Mouse (Mus musculus): Measurements from ENCODE around the gene Ddx18.

Ddx18 gene

GRCm38 (mm10) chr1:121567521-121568489, at the start of gene Ddx18:
TSS of gene Ddx18 (minus strand) at chr1:121567989.
- DNase-seq: peak; percentile 96

GRCm38 (mm10) chr1:121608000-121608399, 40.2 kb upstream of the Ddx18 start:
- no peak for DNase-seq

- DNase-seq: no peak
Observed at GRCm38 (mm10) chr1:121605118-121605517, 37.3 kb upstream of the Ddx18 start.

GRCm38 (mm10) chr1:121601893-121602292, 34.1 kb upstream of the Ddx18 start:
- DNase-seq: no peak

- no peak for DNase-seq
Observed at GRCm38 (mm10) chr1:121601084-121601483, 33.3 kb upstream of the Ddx18 start.

GRCm38 (mm10) chr1:121598421-121598820, 30.6 kb upstream of the Ddx18 start:
- no peak for DNase-seq

GRCm38 (mm10) chr1:121596951-121597625, 29.3 kb upstream of the Ddx18 start:
- DNase-seq: no peak

- no peak for DNase-seq
Observed at GRCm38 (mm10) chr1:121584838-121585237, 17.0 kb upstream of the Ddx18 start.

GRCm38 (mm10) chr1:121581133-121581855, 13.5 kb upstream of the Ddx18 start:
- DNase-seq: no peak

GRCm38 (mm10) chr1:121577491-121577890, 9.7 kb upstream of the Ddx18 start:
- DNase-seq: no peak

- DNase-seq: no peak
Observed at GRCm38 (mm10) chr1:121570522-121570921, 2.7 kb upstream of the Ddx18 start.

- DNase-seq: no peak
Observed at GRCm38 (mm10) chr1:121557861-121558260, 9.9 kb downstream of the Ddx18 start.

- no peak for DNase-seq
Observed at GRCm38 (mm10) chr1:121551457-121551835, 16.3 kb downstream of the Ddx18 start.

- no peak for DNase-seq
Observed at GRCm38 (mm10) chr1:121550801-121551456, 16.9 kb downstream of the Ddx18 start.

- no peak for DNase-seq
Observed at GRCm38 (mm10) chr1:121549456-121549855, 18.3 kb downstream of the Ddx18 start.

GRCm38 (mm10) chr1:121548667-121549066, 19.1 kb downstream of the Ddx18 start:
- no peak for DNase-seq

GRCm38 (mm10) chr1:121546844-121547243, 20.9 kb downstream of the Ddx18 start:
- no peak for DNase-seq

- no peak for DNase-seq
Observed at GRCm38 (mm10) chr1:121540361-121540760, 27.4 kb downstream of the Ddx18 start.

- no peak for DNase-seq
Observed at GRCm38 (mm10) chr1:121531439-121531838, 36.4 kb downstream of the Ddx18 start.

GRCm38 (mm10) chr1:121529286-121529685, 38.5 kb downstream of the Ddx18 start:
- DNase-seq: no peak

- no peak for DNase-seq
Observed at GRCm38 (mm10) chr1:121528399-121528720, 39.4 kb downstream of the Ddx18 start, which contains the start of gene Htr5b. TSS of gene Htr5b (minus strand) at chr1:121528465.

GRCm38 (mm10) chr1:121527600-121528398, 40.0 kb downstream of the Ddx18 start:
- no peak for DNase-seq

Data from lung, postnatal 36 days (tissue).